Mouse (Mus musculus) kidney, postnatal 10 days (tissue): ENCODE results near the gene Faap20.

Experiments used
- DNase-seq: peaks from one replicate; pipeline ENCODE4 v3.0.0; 2021; ENCODE audit warnings: mixed read lengths

Gene Faap20

GRCm38 (mm10) chr4:155290045-155290444 is 40.4 kb downstream of the Faap20 start:
- peak; percentile 46 for DNase-seq

- DNase-seq = no peak
These were observed 43.3 kb downstream of the Faap20 start for GRCm38 (mm10) chr4:155292863-155293262.

GRCm38 (mm10) chr4:155294381-155294780 is 44.8 kb downstream of the Faap20 start:
- no peak for DNase-seq

- DNase-seq = no peak
These were observed 45.5 kb downstream of the Faap20 start for GRCm38 (mm10) chr4:155295026-155295590.

GRCm38 (mm10) chr4:155295996-155296395 is 46.4 kb downstream of the Faap20 start:
- no peak for DNase-seq

- peak; percentile 71 for DNase-seq
These were observed 47.5 kb downstream of the Faap20 start for GRCm38 (mm10) chr4:155297057-155297456.

- no peak for DNase-seq
These were observed 49.2 kb downstream of the Faap20 start for GRCm38 (mm10) chr4:155298826-155299225.

- no peak for DNase-seq
These were observed 51.0 kb downstream of the Faap20 start for GRCm38 (mm10) chr4:155300421-155301097.

GRCm38 (mm10) chr4:155301098-155301447 is 51.5 kb downstream of the Faap20 start:
- DNase-seq = no peak

GRCm38 (mm10) chr4:155301965-155302364 is 52.4 kb downstream of the Faap20 start:
- DNase-seq = no peak

GRCm38 (mm10) chr4:155304508-155305096 is 55.0 kb downstream of the Faap20 start:
- DNase-seq = no peak

- DNase-seq = no peak
These were observed 56.0 kb downstream of the Faap20 start for GRCm38 (mm10) chr4:155305531-155306031.
